ENCODE assay signal across 8 mouse cellular contexts in the genomic region with DNA sequence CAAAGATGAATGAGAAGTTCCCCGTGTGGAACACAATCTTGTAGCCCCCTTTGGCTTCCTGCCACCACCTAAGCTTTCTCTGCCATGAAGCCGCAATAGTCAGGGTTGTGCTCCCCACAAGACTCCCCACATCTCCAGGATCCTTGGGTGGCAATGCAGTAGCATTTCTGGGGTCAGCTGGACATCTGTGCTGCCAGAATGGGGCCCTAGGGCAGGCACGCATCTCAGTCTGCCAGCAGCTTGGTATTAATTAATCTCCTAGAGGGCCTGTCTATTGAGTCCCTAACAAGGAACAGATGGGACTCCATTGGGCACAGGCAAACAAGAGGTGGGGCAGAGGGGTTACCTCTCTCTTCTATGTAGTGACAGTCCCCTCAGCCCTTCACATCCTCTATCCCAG. TPM values are rescaled to one million over a fixed set of nuclear protein-coding genes. Genes with fewer than 3 reads are reported as not detected.
DNase-seq lines count a peak whose midpoint lies in the region; ATAC-seq and TF ChIP-seq lines count a peak whose summit lies in the region.

No protein-coding gene starts in this region.

- DNase-seq in heart, adult 8-10 months (ENCODE audit: low spot score) = no peak
- peak; percentile 48 for DNase-seq in embryo, embryonic 10.5 days (ENCODE audit: low spot score)
- DNase-seq in hindbrain, embryonic 11.5 days (ENCODE audit: low spot score) = peak; percentile 22
- peak; percentile 50 to 57 for DNase-seq in kidney, postnatal 36 days
- no peak for DNase-seq in gastrocnemius, adult 18-20 months (ENCODE audit: low spot score)
- DNase-seq in adrenal gland, postnatal 4 days (ENCODE audit: low spot score in 2 of 2) = no peak
- DNase-seq in cerebellum, adult 2 months = no peak

- H3K4me3 ChIP-seq in heart, embryonic 13.5 days = peak overlapping the region; percentile 9; the same call in 1 of the 2 replicates
- no peak overlapping the region for H3K4me3 ChIP-seq in hindbrain, embryonic 11.5 days (ENCODE audit: low read depth, low read length)
- H3K4me3 ChIP-seq in cerebellum, adult 2 months (replicated peaks; ENCODE audit: insufficient read depth, low read depth, low read length) = no peak overlapping the region

- peak overlapping the region; percentile 99 for H3K4me2 ChIP-seq in heart, embryonic 13.5 days
- H3K4me2 ChIP-seq in hindbrain, embryonic 11.5 days (replicated peaks; ENCODE audit: low read depth, low read length) = no peak overlapping the region

- H3K27ac ChIP-seq in heart, embryonic 13.5 days (replicated peaks) = peak overlapping the region; percentile 73
- H3K27ac ChIP-seq in hindbrain, embryonic 11.5 days (ENCODE audit: low read depth, low read length) = no peak overlapping the region; the same call in 1 of the 2 replicates
- no peak overlapping the region for H3K27ac ChIP-seq in cerebellum, adult 2 months (ENCODE audit: insufficient read depth, low read length)

- H3K36me3 ChIP-seq in heart, embryonic 13.5 days = peaks cover 16% of the 10 kb centered on the region
- H3K36me3 ChIP-seq in hindbrain, embryonic 11.5 days (ENCODE audit: control insufficient read depth, insufficient read depth, low read length) = no peaks in the 10 kb centered on the region

- no peak for ATAC-seq in heart, embryonic 13.5 days (ENCODE audit: extremely low read depth, insufficient number of reproducible peaks, low FRiP score, low TSS enrichment)
- ATAC-seq in hindbrain, embryonic 11.5 days (ENCODE audit: low FRiP score) = no peak

- 45% methylated on average over 3 of the region's 3 CpGs for WGBS in heart, embryonic 13.5 days
- 36% methylated on average over 3 of the region's 3 CpGs for WGBS in hindbrain, embryonic 11.5 days
- WGBS in cerebellum, adult 2 months = 48% methylated on average over 3 of the region's 3 CpGs

- H3K4me1 ChIP-seq in heart, embryonic 13.5 days = peaks cover 83% of the 10 kb centered on the region
- peaks cover 13% of the 10 kb centered on the region for H3K4me1 ChIP-seq in hindbrain, embryonic 11.5 days (replicated peaks; ENCODE audit: control insufficient read depth, insufficient read depth, low read length)
- H3K4me1 ChIP-seq in cerebellum, adult 2 months (ENCODE audit: control insufficient read depth, insufficient read depth, low read length) = peaks cover 23% of the 10 kb centered on the region

- TF ChIP-seq POLR2A in cerebellum, adult 2 months (IDR thresholded peaks at IDR 0.05; ENCODE audit: borderline replicate concordance, insufficient read depth, low read length) = no peak

- no peak for TF ChIP-seq CTCF in cerebellum, adult 2 months (IDR thresholded peaks at IDR 0.05; ENCODE audit: borderline replicate concordance, insufficient read depth, low read depth, low read length)

- peak overlapping the region; percentile 75 for H3K9ac ChIP-seq in heart, embryonic 13.5 days
- H3K9ac ChIP-seq in hindbrain, embryonic 11.5 days (ENCODE audit: low read depth, low read length) = no peak overlapping the region

- H3K9me3 ChIP-seq in heart, embryonic 13.5 days = no peaks in the 10 kb centered on the region
- H3K9me3 ChIP-seq in hindbrain, embryonic 11.5 days (ENCODE audit: control insufficient read depth, low read length) = no peaks in the 10 kb centered on the region

- no peaks in the 10 kb centered on the region for H3K27me3 ChIP-seq in heart, embryonic 13.5 days (replicated peaks)
- H3K27me3 ChIP-seq in hindbrain, embryonic 11.5 days (ENCODE audit: control insufficient read depth, insufficient read depth, low read length) = peaks cover 17% of the 10 kb centered on the region
- H3K27me3 ChIP-seq in cerebellum, adult 2 months (ENCODE audit: control insufficient read depth, insufficient read depth, low read length) = no peaks in the 10 kb centered on the region

RNA-seq across cellular contexts. Expression of gene Dok4, which starts 4.0 kb away (rescaled TPM):
- polyA plus RNA-seq in heart, embryonic 13.5 days (2015; fragmentation: Nextera tagmentation; extraction: Ambion mirVana) = 35.5 and 38.2 TPM in 2 replicates
- total RNA-seq in heart, adult 8-10 months (2022) = 10 to 100 TPM in 3 of 4 experiments, 1 to 10 TPM in 1; 9.2 to 15.2 (median 14.8) TPM
- polyA plus RNA-seq in hindbrain, embryonic 11.5 days (2014; fragmentation: Nextera tagmentation; extraction: Ambion mirVana) = 13.5 and 14.7 TPM in 2 replicates
- 1 to 10 TPM; 3.3 to 7.2 TPM for total RNA-seq in gastrocnemius, adult 18-20 months (2021)
- total RNA-seq in adrenal gland, postnatal 4 days (2021) = 10 to 100 TPM; 21.5 to 24.9 TPM
- polyA plus RNA-seq in cerebellum, adult 2 months (2012; rRNA removed) = 12.1 and 12.5 TPM in 2 replicates

RNA-seq across cellular contexts. Expression of gene Polr2c, which starts 14.9 kb away (rescaled TPM):
- polyA plus RNA-seq in heart, embryonic 13.5 days (2015; fragmentation: Nextera tagmentation; extraction: Ambion mirVana) = 107 and 129 TPM in 2 replicates
- 10 to 100 TPM; 65.4 to 71.4 (median 68.7) TPM for total RNA-seq in heart, adult 8-10 months (2022)
- polyA plus RNA-seq in hindbrain, embryonic 11.5 days (2014; fragmentation: Nextera tagmentation; extraction: Ambion mirVana) = 159 and 165 TPM in 2 replicates
- 10 to 100 TPM; 48.9 to 56.7 TPM for total RNA-seq in gastrocnemius, adult 18-20 months (2021)
- 10 to 100 TPM; 61.4 to 65.6 TPM for total RNA-seq in adrenal gland, postnatal 4 days (2021)
- polyA plus RNA-seq in cerebellum, adult 2 months (2012; rRNA removed) = 154 and 166 TPM in 2 replicates

RNA-seq across cellular contexts. Expression of gene Ciapin1, which starts 34.0 kb away (rescaled TPM):
- 90.9 and 98.2 TPM in 2 replicates for polyA plus RNA-seq in heart, embryonic 13.5 days (2015; fragmentation: Nextera tagmentation; extraction: Ambion mirVana)
- total RNA-seq in heart, adult 8-10 months (2022) = 10 to 100 TPM; 72.2 to 85.6 (median 78.5) TPM
- 124 and 145 TPM in 2 replicates for polyA plus RNA-seq in hindbrain, embryonic 11.5 days (2014; fragmentation: Nextera tagmentation; extraction: Ambion mirVana)
- total RNA-seq in gastrocnemius, adult 18-20 months (2021) = 10 to 100 TPM; 30.8 to 38.8 TPM
- 10 to 100 TPM; 84.1 to 89.3 TPM for total RNA-seq in adrenal gland, postnatal 4 days (2021)
- polyA plus RNA-seq in cerebellum, adult 2 months (2012; rRNA removed) = 58.2 and 58.4 TPM in 2 replicates

RNA-seq across cellular contexts. Expression of gene Coq9, which starts 34.0 kb away (rescaled TPM):
- 133 and 142 TPM in 2 replicates for polyA plus RNA-seq in heart, embryonic 13.5 days (2015; fragmentation: Nextera tagmentation; extraction: Ambion mirVana)
- 100 to 1,000 TPM; 675 to 794 (median 735) TPM for total RNA-seq in heart, adult 8-10 months (2022)
- polyA plus RNA-seq in hindbrain, embryonic 11.5 days (2014; fragmentation: Nextera tagmentation; extraction: Ambion mirVana) = 52.3 and 55.0 TPM in 2 replicates
- 100 to 1,000 TPM; 392 to 399 TPM for total RNA-seq in gastrocnemius, adult 18-20 months (2021)
- total RNA-seq in adrenal gland, postnatal 4 days (2021) = 100 to 1,000 TPM; 128 to 144 TPM
- 155 and 163 TPM in 2 replicates for polyA plus RNA-seq in cerebellum, adult 2 months (2012; rRNA removed)

RNA-seq across cellular contexts. Expression of gene Ccdc102a, which starts 45.7 kb away (rescaled TPM):
- polyA plus RNA-seq in heart, embryonic 13.5 days (2015; fragmentation: Nextera tagmentation; extraction: Ambion mirVana) = 18.2 and 18.7 TPM in 2 replicates
- total RNA-seq in heart, adult 8-10 months (2022) = 1 to 10 TPM; 3.0 to 5.7 (median 4.4) TPM
- polyA plus RNA-seq in hindbrain, embryonic 11.5 days (2014; fragmentation: Nextera tagmentation; extraction: Ambion mirVana) = 18.5 and 19.2 TPM in 2 replicates
- total RNA-seq in gastrocnemius, adult 18-20 months (2021) = 1 to 10 TPM; 2.5 to 5.3 TPM
- total RNA-seq in adrenal gland, postnatal 4 days (2021) = 10 to 100 TPM; 13.3 to 14.0 TPM
- 3.0 and 3.2 TPM in 2 replicates for polyA plus RNA-seq in cerebellum, adult 2 months (2012; rRNA removed)

Comparison
In these comparisons a context has a peak if more than half of its experiments do, and no peak if none do; other contexts are left out.
1. DNase-seq: peak in embryo, embryonic 10.5 days (single experiment), hindbrain, embryonic 11.5 days (single experiment) and kidney, postnatal 36 days (2 of 2); none in heart, adult 8-10 months (single experiment), gastrocnemius, adult 18-20 months (single experiment), adrenal gland, postnatal 4 days (0 of 2) and cerebellum, adult 2 months (0 of 2).